Mouse (Mus musculus) layer of hippocampus, postnatal 36 days (tissue): Measurements from ENCODE around the gene Slc9a6. TPM values are rescaled to one million over a fixed set of nuclear protein-coding genes. Genes with fewer than 3 reads are reported as not detected.

Source experiments
- DNase-seq, 2 experiments: peaks; one replicate each; pipeline ENCODE4 v3.0.0; 2022
- total RNA-seq, 2 experiments: library from RNA; stranded (reverse); gene quantifications; 2 replicates each; pipeline ENCODE4 v1.2.3; 2021

Slc9a6 gene
- total RNA-seq: 100 to 1,000 TPM in 1 of 2 experiments, 10 to 100 TPM in 1; 94.2 to 108 TPM

DNA sequence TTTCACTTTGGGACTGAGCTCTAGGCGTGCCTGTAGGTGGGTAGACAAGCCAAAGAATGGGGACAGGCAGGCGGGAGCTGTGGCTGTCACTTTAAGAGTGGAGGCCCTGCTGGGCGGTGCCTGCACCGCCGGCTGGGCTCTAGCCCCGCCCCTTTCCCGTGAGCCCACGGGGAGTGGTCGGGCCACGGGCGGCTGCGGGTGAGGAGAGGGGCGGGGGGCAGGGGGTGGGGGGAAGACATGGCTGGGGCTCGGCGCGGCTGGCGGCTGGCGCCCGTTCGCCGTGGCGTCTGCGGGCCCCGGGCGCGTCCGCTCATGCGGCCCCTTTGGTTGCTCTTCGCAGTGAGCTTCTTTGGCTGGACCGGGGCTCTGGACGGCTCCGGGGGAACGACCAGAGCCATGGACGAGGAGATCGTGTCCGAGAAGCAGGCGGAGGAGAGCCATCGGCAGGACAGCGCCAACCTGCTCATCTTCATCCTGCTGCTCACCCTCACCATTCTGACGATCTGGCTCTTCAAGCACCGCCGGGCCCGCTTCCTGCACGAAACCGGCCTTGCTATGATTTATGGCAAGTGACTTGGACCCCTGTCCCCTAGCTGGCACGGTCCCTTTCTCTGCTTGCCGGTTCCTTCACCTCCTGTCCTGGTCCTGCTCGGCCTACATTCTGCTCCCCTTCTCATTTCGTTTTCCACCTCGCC lies at the start of gene Slc9a6:
Gene Slc9a6, plus strand, starts transcription at position 135 of the 695 bp plus-strand sequence.
- peak; percentile 55 to 72 for DNase-seq

DNA sequence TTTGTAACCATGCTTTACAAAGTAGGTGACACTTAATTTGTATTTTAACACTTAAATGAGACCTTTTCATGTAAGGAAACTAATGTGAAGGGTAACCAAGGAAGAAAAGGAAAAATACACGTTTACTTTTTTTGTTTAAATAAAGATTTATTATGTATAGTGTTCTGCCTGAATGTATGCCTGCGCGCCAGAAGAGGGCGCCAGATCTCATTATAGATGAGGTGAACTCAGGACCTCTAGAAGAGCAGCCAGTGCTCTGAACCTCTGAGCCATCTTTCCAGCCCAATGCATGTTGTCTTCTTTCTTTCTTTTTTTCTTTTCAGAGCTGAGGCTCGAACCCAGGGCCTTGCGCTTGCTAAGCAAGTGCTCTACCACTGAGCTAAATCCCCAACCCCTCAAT lies 37.1 kb upstream of the Slc9a6 start:
- DNase-seq: no peak

DNA sequence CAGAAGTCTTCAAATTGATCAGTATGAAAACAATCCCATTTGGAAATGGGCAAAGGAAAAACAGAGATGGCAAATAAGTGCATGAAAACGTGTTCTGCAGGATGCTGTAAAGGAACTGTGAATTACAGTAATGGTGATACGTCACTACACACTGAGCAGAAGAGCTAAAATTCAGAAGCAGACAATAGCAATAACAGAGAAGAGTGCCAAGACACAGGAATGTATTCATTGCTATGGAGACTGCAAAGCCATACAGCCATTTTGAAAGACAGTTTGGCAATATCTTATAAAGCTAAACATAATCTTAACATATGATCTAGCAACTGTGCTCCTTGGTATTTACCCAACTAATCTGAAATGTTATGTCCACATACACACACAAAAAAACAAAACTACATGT lies 31.4 kb upstream of the Slc9a6 start:
- DNase-seq: no peak

DNA sequence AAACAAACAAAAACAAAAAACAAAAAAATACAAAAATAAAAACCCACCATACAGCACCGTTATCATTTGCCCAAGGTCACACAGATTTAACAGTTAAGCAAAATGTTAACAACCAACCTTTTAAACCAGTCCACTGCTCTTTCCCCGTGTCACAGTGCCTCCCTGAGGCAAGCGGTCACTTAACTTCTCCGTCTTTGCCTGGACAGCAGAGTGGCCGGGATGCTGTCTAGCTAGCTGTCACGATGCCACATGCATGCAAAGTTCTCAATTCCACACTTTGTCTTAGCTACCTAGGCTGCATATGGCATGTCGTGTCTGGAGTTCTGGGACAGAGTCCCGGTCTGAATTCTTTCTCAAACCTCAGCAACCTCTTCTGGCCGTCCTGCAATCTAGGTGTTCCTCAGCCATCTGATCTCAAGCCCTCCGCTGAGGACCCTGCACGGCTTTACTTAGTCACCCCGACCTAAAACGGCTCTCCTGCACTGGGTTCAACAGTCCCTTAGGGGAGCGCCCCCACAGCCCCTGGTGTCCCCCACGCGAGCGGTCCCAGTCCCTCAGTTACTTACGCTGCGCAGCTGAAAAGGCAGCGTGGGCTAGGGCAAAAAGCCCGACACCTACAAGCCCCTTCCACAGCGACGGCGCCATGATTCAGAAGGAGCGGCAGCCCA lies 12.2 kb upstream of the Slc9a6 start:
- DNase-seq: peak in 1 of 2 experiments; percentile 4

DNA sequence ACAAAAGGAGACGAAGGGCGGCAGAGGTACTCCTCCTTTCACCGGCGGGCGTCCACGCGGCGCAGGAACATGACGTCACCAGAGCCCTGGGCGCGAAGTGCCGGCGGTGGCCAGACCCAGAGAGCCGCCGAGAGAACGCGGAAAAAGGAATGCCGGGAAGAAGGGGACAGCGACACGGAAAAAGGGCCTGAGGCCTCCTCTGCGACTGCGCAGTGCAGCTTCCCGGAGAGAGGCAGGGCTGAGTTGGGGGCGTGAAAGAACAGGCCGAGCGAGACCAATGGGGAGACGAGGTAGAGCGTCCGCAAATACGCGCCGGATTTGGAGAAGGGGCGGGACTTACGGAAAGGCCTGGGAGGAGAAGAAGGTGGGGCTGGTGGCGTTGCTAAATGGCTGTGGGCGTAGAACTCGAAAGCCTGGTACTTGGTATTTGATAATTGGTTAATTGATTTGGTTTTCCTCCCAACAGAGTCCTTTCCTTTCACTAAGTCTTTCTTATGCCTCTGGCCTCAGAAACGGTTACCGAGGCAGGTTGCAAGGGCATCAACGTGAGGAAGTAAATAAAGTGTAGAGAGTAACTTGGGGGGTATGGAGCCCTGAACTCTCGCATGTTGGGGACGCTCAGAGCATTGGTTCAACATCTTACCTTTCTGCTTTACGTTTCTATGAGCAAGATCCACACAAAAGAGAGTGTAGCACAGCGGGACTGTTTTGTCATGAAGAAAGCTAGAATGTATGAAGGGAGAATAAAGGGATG lies 11.5 kb upstream of the Slc9a6 start, which contains the start of gene Mmgt1:
Gene Mmgt1, minus strand, starts transcription at position 183 of the 754 bp plus-strand sequence.
- peak; percentile 90 to 94 for DNase-seq

DNA sequence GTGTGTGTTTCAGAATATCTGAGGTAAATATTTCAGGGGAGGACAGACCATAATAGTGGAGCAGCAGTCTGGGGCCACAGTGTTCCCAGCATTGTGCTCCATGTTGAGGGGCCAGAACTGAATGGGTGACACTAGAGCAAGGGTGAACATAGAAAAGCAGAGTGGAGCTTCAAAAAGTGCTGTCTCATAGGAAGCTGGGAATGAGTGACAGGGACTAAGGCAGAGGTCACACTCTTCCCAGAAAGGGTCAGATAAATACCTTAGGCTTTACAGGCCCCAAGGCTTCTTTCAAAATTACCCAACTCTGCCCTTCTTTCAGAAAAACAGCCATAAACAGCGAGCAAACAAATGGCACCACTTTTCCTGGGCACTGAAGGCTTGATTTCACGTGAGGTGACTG lies 3.0 kb upstream of the Slc9a6 start:
- no peak for DNase-seq

DNA sequence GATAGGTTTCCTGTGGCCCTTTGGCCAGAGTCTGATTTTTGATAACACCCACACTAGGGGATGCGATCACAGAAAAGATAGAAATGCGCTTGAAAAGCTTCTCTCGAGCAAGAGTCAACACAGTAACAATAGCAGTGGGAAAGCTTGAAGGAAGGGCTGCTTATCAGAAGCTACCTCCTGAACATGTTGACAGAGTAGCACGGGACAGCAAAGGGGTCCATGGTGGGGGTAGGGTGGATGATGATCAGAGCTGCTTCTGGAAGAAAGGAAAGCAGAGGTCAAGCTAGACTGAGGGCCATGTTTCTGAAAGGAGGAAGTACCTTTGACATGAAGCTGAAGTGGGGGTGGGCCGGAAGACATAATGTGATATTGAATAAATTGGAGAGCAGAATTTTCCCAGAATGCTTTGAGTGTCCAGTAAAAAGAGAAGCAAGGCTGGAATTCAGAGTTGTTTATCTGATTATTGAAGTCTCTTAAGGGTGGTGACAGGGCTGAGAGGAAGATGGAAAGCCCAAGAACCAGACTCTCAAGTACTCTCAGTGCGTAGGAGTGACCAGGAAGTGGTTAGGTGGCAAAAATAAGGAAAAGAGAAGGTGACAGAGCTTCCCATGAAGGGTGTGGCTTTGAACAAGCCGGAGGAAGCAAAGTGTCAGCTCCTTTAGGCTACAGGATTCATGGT lies 2.4 kb upstream of the Slc9a6 start:
- DNase-seq: no peak

DNA sequence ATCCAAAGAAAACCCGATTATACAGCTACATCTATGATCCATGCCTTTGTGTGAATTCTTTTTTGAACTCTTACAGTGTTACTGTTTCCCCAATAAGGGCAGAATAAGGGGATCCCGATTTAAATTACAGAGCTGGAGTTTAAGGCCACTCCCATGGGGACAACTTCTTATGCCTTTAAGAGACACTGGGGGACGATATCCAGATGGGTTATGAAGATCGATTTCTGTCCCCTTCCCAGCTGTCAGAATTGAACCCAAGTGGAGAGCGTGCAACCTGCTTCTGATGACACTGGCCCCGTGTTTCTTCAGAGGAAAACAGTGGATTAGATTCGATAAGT lies 303 bp upstream of the Slc9a6 start:
- no peak for DNase-seq

DNA sequence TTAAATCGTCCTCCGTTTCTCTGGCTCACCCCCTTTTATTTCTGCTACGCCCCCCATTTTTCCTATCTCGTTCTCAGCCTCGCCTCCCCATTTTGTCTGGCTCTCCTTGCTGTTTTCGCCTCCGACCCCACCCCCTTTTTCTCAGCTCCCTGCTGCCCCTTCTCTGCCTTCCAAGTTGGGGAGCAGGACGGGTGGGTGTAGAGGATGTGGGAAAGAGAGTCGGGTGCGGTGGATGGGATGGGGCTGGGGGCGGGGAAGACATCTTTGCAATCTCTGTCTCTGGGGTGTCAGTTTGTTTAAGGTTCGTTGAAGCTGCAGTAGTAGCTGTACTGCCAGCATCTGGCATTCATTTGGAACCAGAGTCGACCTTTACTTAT lies 749 bp downstream of the Slc9a6 start:
- DNase-seq: no peak

DNA sequence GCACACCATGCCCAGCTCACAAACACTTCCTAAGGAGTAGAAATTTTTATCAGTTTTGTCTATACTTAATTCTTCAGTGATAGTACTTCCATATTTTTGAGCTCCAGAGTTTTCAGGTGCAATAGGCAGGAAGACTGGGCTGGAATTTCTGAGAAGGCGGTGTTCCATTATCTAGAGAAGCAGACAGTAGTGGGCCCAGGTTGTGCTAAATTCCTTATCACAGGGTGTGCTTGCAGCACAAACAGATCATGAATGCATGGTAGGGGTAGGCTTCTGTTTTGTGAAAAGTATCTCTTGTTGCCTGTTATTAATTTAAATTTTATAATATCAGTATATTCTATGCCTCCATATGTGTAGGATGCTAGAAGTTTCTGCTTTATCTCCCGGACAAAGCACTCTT lies 5.7 kb downstream of the Slc9a6 start:
- no peak for DNase-seq

DNA sequence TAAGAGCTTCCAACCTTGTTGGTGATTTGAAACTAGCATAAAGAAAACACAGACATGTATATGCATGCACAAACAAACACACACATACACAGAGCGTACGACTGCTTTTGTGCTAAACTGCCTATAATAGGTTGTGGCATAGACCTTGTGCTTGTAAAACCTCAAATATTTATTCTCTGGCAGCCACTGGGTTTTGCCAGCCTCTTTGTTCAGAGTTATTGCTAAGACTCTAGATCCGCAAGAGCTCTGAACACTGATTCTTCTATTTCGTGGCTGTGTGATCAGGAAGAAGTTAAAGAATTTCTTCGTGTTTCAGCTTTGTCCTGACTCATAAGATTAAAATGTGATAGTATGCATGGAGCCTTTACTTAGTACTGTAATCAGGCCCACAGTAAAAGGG lies 26.6 kb downstream of the Slc9a6 start:
- DNase-seq: no peak

DNA sequence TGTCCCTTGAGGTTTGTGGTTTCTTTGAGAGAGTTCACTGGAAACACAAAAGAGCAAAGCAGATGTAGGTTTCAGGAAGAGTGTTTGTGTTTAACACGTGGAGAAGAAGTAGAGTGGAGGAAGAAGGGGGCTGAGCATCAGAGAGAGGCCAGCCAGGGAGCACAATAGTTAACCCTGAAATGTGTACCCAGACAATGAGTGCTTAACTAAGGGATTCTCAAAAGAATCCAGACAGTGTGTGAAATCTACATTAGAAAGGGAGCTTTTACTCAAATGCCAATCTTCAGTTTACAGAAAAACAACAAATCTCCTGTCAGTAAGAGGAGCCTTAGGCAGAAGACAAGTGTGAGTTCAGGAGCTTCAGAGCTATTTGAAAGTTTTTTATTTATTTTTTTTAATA lies 30.5 kb downstream of the Slc9a6 start:
- no peak for DNase-seq

DNA sequence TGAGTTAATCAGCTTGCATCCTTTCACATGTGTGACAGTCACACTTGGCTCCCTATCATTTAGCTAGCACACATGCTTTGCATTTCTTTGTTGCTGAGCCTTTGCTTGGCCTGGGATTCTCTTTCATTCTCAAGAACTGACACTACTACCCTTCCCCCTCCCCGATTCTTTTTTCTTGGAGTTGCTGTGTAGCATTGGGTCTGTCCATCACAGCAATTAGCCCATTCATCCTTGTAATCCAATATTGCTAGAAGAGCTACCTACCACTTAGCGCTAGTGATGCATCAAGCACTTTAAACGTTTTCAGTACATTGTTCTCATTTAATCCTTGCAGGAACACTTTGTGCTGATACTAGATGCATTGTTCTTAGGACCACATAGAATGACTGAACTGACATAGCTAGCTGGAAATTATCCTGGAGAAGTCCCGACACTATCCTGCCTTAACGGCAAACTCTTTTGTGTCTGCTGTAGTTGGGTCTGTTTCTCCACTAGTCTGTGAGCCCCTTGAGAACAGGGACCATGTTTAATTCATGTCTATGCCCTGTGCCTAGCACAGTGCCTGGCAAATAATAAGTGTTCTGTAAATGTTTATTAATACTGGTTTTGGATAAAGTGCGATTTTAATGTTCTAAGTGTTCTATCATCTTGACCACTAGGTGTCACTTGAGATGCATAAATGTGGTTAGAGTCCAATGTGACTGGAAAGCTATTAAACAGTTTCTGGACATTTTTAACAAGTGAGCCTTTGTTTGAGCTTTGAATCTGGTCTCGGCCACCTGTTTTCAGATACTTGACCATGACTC lies 40.2 kb downstream of the Slc9a6 start:
- DNase-seq: no peak

DNA sequence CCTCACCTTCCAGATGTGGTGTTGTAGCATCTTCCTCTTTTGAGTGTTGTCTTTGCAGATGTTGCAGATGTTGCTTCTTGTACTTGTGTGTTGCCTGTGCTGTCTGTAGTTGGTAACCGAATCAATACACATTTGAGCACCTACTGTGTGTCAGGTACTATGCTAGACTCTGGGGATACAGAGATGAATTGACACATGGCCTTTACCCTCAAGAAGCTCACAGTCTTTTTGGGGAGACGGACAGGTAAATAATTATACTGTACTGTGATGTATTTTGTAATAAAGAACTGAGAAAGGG lies 40.7 kb downstream of the Slc9a6 start:
- DNase-seq: no peak

DNA sequence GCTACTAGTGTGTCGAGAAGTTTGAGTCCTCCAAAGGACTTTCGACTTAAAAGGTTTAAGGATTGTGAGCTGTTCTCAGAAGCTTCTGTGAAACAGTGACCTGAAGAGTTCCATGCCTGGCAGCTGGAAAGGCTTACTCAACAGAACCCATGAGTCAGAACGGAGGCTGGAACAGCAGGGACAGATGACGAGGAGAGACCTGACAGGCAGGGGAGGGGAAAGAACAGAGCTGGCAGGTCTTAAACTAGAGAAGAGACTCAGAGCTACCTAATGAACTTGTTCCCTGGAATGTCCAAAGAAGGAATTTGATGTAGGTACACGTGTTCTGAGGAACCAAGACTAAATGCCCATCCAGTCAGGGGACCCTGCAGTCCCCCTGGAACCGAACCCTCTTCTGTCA lies 41.3 kb downstream of the Slc9a6 start:
- DNase-seq: no peak

DNA sequence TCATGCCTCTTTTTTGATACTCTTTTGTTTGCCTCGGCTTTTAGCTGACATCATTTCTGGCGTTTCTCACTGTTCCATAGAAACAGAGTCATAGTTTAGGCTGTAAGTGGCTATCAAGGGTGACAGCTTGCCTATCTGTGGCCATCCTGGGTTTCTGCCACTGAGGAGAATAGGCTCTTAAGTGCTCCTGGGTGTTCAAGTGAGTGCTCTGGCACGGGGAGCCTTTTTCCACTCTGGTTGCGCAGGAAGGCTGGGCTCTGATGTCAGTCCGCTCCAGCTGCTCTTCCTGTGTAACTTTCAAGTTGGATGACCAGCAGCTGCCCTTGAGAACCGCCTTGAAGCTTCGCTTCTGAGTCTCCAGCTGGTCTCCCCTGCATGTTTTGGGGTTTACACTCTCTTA lies 42.2 kb downstream of the Slc9a6 start:
- no peak for DNase-seq

DNA sequence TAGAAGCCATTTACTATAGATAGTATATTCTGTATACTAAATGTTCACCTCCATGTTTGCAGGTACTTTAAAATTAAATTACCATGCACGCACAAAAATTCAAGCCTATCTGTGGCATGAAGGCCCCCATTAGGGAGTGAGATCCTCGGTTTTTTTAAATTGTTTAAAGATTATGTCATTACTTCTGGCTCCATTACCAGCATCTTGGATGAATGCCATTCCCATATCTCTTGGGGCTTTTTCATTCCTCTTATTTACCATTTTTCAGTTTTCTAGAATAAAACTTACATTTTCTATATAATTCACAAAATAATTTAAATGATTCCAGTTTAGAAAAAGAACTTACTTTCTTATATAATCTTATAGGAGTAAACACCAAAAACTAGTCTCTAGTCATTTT lies 46.1 kb downstream of the Slc9a6 start:
- no peak for DNase-seq

DNA sequence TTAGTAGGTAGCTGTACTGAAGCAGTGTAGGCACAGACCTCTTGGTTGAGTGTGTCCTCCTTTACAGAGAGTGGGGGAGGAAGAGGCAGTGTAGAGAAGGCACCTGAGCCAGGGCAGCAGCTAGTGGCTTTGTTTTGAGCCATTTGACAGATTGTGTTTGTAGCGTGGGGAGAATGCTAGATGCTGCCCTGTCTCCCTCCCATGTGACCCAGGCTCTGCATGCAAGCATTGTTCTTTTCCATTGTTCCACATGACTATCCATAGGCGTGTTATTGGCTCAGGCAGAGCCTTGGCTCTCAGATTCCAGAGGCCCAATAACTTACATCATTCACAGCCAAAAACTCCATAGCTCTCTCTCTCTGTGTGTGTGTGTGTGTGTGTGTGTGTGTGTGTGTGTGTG lies 49.7 kb downstream of the Slc9a6 start:
- DNase-seq: no peak

DNA sequence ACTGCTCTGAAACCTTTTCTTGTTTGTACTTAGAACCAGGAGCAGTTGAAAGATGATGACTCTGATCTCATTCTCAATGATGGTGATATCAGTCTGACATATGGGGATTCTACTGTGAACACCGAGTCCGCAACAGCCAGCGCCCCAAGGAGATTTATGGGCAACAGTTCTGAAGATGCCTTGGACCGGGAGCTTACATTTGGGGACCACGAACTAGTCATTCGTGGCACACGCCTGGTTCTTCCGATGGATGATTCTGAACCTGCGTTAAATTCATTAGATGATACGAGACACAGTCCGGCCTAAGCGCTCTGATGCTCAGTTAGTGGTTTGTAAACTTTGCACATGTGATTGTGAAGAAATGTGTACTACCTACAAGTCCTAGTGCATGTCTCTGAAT lies 51.6 kb downstream of the Slc9a6 start:
- DNase-seq: no peak

DNA sequence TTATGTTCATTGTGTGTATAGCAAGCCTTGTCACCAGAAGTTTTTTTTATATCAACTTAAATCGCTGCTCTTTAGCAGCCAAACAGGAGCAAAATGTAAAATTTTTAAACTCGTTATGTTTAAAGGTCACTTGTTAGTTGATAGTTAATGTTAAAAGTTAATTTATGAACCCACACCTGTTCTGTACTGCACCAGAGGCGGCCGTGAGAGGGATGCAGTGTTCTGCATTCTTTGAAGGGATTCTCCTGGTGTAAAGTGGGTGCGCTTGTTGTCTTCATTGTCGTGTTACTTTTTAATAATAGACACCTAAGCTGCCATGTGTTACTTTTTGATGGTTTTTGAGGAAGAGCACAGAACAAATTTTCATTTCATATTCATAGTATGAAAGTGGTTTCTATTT lies 52.8 kb downstream of the Slc9a6 start:
- DNase-seq: no peak

DNA sequence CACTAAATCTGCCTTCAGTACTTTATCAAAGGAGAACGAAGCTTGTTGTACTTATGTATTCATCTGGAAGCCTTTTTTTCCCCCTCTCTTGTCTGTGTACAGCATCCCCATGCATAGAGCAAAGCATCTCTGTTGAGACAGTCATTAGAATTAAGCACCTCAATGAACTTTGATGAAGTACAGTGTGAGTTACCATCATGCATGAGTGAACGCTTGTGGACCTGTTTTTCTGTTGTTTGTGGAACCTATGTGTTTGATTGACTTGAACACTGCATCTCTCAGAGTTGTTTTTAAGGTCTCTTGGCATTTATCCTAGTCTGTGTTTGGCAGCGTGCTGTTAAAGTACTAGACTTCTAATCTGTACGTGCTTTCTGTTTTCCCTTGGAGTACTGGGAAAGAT lies 53.8 kb downstream of the Slc9a6 start:
- no peak for DNase-seq

DNA sequence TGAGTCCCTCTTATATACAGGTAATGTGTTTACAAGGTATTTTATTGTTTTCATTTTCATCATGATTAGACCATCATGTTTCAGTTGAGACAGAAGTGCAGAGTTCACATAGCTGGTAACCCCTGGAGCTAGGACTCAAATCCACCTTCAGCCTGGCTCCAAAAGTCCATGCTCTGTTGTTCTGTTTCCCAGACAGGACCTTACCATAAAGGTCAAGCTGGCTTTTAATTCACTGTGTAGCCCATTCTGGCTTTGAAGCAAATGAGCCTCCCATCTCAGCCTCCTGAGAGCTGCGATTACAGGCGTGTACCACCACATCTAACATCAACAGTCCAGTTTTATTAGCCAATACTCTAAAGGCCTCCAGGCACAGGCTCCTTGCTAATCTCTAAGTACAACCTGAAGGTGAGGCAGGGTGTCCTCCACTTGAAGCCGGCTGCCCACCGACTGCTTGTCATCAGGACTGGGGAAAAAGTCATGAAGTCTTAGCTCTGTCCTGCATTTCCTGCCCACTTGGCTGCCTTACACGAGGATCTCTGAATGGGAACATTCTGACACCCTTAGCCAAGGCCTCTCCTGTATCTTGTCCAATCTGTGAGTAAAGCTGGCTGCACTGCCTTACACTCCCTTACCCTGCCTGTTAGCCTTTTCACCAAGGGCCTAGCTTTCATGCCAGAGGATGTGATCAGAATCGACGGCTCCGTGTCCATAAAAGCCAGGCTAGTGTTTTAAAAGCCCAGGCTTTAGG lies 55.8 kb downstream of the Slc9a6 start:
- no peak for DNase-seq
